Mouse (Mus musculus) testis, adult 2 months (tissue): Measurements from ENCODE around the gene Phldb2.

Experiments
- CTCF ChIP-seq: fragments of 200-500 bp; IDR thresholded peaks from 2 replicates; pipeline ENCODE4 v1.5.1; 2012; ENCODE audit warnings: low read depth, mild to moderate bottlenecking, inconsistent platforms, low read length, moderate library complexity; ENCODE audit not compliant: control insufficient read depth, insufficient read depth, insufficient replicate concordance
- POLR2A ChIP-seq: fragments of 200-500 bp; IDR thresholded peaks from 2 replicates; pipeline ENCODE4 v1.6.1; 2012; ENCODE audit warnings: low read depth, mild to moderate bottlenecking, inconsistent platforms, low read length, moderate library complexity; ENCODE audit not compliant: control insufficient read depth

GRCm38 (mm10) chr16:45824025-45824424 lies 129.4 kb downstream of the Phldb2 start:
- TF ChIP-seq CTCF (no peak), POLR2A (no peak)
